Mouse (Mus musculus): ENCODE data around the gene Bcl9l.

Gene Bcl9l

GRCm38 (mm10) chr9:44511935-44512716 lies 29.5 kb downstream of the Bcl9l start:
- DNase-seq (ENCODE audit: low spot score), result no peak

GRCm38 (mm10) chr9:44512717-44513003 lies 30.0 kb downstream of the Bcl9l start:
- DNase-seq (ENCODE audit: low spot score), result no peak

- no peak for DNase-seq (ENCODE audit: low spot score)
Observed at GRCm38 (mm10) chr9:44513121-44513520, 30.5 kb downstream of the Bcl9l start.

- DNase-seq (ENCODE audit: low spot score), result no peak
Observed at GRCm38 (mm10) chr9:44513610-44514009, 31.0 kb downstream of the Bcl9l start.

GRCm38 (mm10) chr9:44514147-44514546 lies 31.5 kb downstream of the Bcl9l start:
- no peak for DNase-seq (ENCODE audit: low spot score)

- DNase-seq (ENCODE audit: low spot score), result peak; percentile 86
Observed at GRCm38 (mm10) chr9:44515131-44515751, 32.6 kb downstream of the Bcl9l start.

- no peak for DNase-seq (ENCODE audit: low spot score)
Observed at GRCm38 (mm10) chr9:44515891-44516290, 33.3 kb downstream of the Bcl9l start.

GRCm38 (mm10) chr9:44517368-44517767 lies 34.7 kb downstream of the Bcl9l start:
- DNase-seq (ENCODE audit: low spot score), result no peak

- DNase-seq (ENCODE audit: low spot score), result no peak
Observed at GRCm38 (mm10) chr9:44518068-44518467, 35.4 kb downstream of the Bcl9l start.

GRCm38 (mm10) chr9:44521927-44522326 lies 39.3 kb downstream of the Bcl9l start:
- no peak for DNase-seq (ENCODE audit: low spot score)

- no peak for DNase-seq (ENCODE audit: low spot score)
Observed at GRCm38 (mm10) chr9:44523686-44524085, 41.1 kb downstream of the Bcl9l start.

- DNase-seq (ENCODE audit: low spot score), result no peak
Observed at GRCm38 (mm10) chr9:44524235-44524826, 41.7 kb downstream of the Bcl9l start.

- DNase-seq (ENCODE audit: low spot score), result no peak
Observed at GRCm38 (mm10) chr9:44525001-44525400, 42.4 kb downstream of the Bcl9l start.

GRCm38 (mm10) chr9:44525589-44525988 lies 43.0 kb downstream of the Bcl9l start:
- DNase-seq (ENCODE audit: low spot score), result no peak

GRCm38 (mm10) chr9:44526337-44527112 lies 43.9 kb downstream of the Bcl9l start:
- DNase-seq (ENCODE audit: low spot score), result no peak

- no peak for DNase-seq (ENCODE audit: low spot score)
Observed at GRCm38 (mm10) chr9:44528340-44528739, 45.7 kb downstream of the Bcl9l start.

- DNase-seq (ENCODE audit: low spot score), result no peak
Observed at GRCm38 (mm10) chr9:44532991-44533580, 50.5 kb downstream of the Bcl9l start.

GRCm38 (mm10) chr9:44537625-44538301 lies 55.1 kb downstream of the Bcl9l start:
- no peak for DNase-seq (ENCODE audit: low spot score)

GRCm38 (mm10) chr9:44539816-44540421 lies 57.3 kb downstream of the Bcl9l start:
- DNase-seq (ENCODE audit: low spot score), result no peak

- DNase-seq (ENCODE audit: low spot score), result no peak
Observed at GRCm38 (mm10) chr9:44540676-44541075, 58.1 kb downstream of the Bcl9l start.

- DNase-seq (ENCODE audit: low spot score), result no peak
Observed at GRCm38 (mm10) chr9:44542364-44542763, 59.7 kb downstream of the Bcl9l start.

Data from yolk sac, embryonic 10.5 days (tissue).